Mouse (Mus musculus): ENCODE measurements at regions not wholly inside any gene's neighbourhood (a gene's known extent, or its start where the extent isn't known, plus 50 kb on each side); places are given as distances from the start of the nearest gene placed in this dataset.

- no peak for TF ChIP-seq CTCF (IDR thresholded peaks at IDR 0.05; ENCODE audit: control insufficient read depth, insufficient read depth, insufficient read length)
- no peak for TF ChIP-seq USF1 (IDR thresholded peaks at IDR 0.05; ENCODE audit: low read depth)
- TF ChIP-seq CEBPB (IDR thresholded peaks at IDR 0.05; ENCODE audit: low read depth) = no peak
- TF ChIP-seq MAX (IDR thresholded peaks at IDR 0.05) = no peak
- TF ChIP-seq MYOG (IDR thresholded peaks at IDR 0.05; ENCODE audit: control insufficient read depth, extremely low read depth, insufficient read length) = no peak
- TF ChIP-seq MYOD1 (IDR thresholded peaks at IDR 0.05; ENCODE audit: control insufficient read depth, insufficient read length, low read depth) = no peak
Measured at GRCm38 (mm10) chr1:183806864-183807730, 206.0 kb upstream of the Dusp10 start.
